Mouse (Mus musculus): ENCODE results near the gene Cxcl9.

Gene Cxcl9

GRCm38 (mm10) chr5:92278942-92279537 is 48.8 kb downstream of the Cxcl9 start:
- no peak for DNase-seq (ENCODE audit: low spot score)

GRCm38 (mm10) chr5:92277437-92278394 is 50.2 kb downstream of the Cxcl9 start, which contains the start of gene Naaa:
Gene Naaa (minus strand): TSS chr5:92278170.
- peak; percentile 78 for DNase-seq (ENCODE audit: low spot score)
